Mouse (Mus musculus): Measurements from ENCODE around the gene Gsdma.

DNA sequence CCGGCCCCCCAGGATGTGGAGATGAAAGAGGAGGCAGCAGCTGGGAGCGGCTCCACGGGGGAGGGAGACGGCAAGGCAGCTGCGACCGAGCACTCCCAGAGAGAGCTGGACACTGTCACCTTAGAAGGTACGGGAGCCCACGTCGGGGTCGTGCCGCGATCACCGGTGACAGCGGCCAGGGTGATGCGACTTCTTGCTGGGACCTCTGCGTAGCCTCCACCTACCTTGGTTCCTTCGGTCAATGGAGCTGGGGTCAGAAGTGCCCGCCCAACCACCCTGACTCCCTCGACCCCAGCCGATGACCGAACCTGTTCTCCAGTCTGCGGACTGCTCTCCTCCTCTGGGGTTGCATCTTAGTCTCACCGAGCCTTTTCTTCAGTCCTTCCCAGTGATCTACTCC, 18.7 kb downstream of the Gsdma start:
- TF ChIP-seq KAT2A (IDR thresholded peaks at IDR 0.05; ENCODE audit: insufficient replicate concordance, low read length) = no peak
- no peak for TF ChIP-seq GABPA (IDR thresholded peaks at IDR 0.05; ENCODE audit: insufficient replicate concordance, low read depth, low read length)
- no peak for TF ChIP-seq E2F4 (IDR thresholded peaks at IDR 0.05; ENCODE audit: insufficient replicate concordance, low read depth, low read length)
- TF ChIP-seq MXI1 (IDR thresholded peaks at IDR 0.05; ENCODE audit: low read depth, low read length) = peak; percentile 0; the same call in 1 of the 2 replicates
- TF ChIP-seq NELFE (IDR thresholded peaks at IDR 0.05; ENCODE audit: low read depth, low read length) = no peak
- TF ChIP-seq POLR2AphosphoS2 (IDR thresholded peaks at IDR 0.05; ENCODE audit: low read depth, low read length) = no peak
- no peak for TF ChIP-seq CTCF (conservative IDR thresholded peaks at IDR 0.05 in 1 of 2, IDR thresholded peaks at IDR 0.05 in 1 of 2; ENCODE audit: low read depth in 2 of 2, low read length in 2 of 2)
- TF ChIP-seq MEF2A (IDR thresholded peaks at IDR 0.05; ENCODE audit: borderline replicate concordance, low read depth, low read length) = no peak

Data from CH12.LX (cell line).